Mouse (Mus musculus): ENCODE results near the gene Dnajc16. TPM values are rescaled to one million over a fixed set of nuclear protein-coding genes. Genes with fewer than 3 reads are reported as not detected.
A peak's percentile ranks its signal among the peaks of the same experiment; 100 is the strongest.

Gene Dnajc16
- polyA plus RNA-seq, 2 experiments from 2014 or later: 5.1 to 5.4 TPM

- ATAC-seq: peak; percentile 83
These were observed 67.7 kb downstream of the Dnajc16 start, which contains the start of gene Ddi2 for GRCm38 (mm10) chr4:141722731-141723672. Gene Ddi2 (minus strand): TSS chr4:141723419.

DNA sequence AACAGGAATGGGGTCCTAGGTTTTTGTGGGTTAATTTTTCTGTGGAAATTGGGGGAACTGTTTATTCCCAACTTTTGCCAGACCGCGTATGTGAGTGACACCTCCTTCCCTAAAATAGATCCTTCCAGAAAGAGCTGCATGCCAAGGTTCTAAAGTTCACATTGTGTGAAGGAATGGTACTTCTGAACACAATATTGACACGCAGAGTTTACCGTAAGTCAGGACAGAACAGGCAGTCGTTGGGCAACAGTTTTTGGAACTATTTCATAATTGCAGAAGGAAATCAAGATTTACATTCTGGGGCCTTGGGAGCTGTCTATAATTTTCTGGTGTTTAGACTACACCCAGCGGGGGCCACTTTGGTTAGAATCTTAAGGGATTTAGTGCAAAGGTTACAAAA lies 68.8 kb downstream of the Dnajc16 start:
- ATAC-seq: no peak

DNA sequence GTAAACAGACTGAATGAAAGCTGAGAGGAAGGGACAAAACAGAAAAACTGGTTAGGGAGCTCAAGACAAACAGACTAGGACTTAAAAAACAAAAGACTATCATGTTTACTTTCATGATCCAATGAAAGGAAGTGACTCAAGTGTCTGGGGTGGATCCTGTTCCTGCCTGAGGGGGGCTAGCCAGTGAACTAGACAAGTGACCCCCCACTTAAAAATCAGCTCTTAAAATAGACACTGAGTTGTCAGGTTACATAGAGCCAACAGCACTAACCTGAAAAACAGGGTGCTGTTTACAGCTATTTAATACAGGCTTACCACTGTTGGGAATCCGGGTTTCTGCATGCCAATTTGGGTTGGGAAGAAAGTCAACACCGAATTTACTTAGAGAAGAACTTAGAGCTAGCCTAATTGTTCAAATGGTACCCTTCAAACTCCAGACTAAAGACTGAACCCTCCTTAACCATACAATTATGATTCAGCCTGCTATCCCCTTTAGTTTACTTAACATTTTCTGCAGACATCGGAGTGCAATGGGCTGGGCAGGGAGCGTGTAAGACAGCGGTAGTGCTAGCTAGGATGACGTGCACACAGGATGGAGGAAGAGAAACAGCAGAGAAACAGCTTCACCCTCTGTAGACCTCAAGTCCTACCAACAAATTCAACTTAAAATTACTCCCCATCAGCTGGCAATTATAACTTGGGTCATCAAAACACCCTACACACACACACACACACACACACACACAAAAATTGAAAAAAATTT lies 69.8 kb downstream of the Dnajc16 start:
- ATAC-seq: peak; percentile 53

DNA sequence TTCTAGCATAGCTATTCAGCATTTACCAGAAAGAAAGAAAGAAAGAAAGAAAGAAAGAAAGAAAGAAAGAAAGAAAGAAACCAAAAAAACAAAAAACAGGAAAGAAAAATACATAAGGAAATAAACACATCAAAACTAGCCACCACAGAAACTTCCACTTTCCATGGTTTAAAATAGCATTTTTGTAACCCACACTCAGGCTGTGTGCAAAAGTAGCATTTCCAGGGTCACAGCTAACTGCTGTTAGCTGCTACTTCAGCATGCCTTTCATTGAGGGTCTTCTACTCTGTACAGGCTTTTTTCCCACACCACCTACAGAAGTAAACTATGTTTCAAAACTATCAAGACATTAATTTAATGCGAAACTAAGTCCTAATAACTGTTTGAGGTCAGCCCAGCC lies 71.4 kb downstream of the Dnajc16 start:
- ATAC-seq: no peak

- ATAC-seq: no peak
These were observed 73.1 kb downstream of the Dnajc16 start for GRCm38 (mm10) chr4:141717633-141718032.

- no peak for ATAC-seq
These were observed 75.7 kb downstream of the Dnajc16 start for GRCm38 (mm10) chr4:141715027-141715426.

DNA sequence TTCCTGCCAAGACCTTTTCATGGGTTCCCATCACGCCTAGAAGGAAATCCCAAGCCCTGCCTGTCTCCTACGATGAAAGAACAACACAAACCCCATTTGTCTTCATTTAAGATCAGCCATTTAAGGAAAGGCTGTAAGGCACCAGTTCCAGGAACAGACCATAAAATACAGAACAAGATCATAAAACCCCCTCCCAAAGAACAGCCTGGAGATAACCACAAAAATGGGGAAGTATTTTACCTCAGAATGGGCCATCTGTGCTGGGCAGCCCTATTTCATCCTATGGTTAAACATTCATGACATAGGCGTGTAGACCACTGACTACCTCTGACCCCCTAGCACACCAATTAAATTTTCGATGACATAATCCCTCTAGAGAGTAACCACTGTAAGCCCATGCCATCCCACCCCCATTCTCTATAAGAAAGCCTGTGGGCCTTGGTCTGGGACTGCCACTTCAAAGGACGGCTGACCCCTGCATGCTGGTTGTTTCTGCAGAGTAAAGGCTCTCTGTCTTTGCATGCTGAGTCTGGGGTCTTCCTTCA lies 77.1 kb downstream of the Dnajc16 start:
- no peak for ATAC-seq

DNA sequence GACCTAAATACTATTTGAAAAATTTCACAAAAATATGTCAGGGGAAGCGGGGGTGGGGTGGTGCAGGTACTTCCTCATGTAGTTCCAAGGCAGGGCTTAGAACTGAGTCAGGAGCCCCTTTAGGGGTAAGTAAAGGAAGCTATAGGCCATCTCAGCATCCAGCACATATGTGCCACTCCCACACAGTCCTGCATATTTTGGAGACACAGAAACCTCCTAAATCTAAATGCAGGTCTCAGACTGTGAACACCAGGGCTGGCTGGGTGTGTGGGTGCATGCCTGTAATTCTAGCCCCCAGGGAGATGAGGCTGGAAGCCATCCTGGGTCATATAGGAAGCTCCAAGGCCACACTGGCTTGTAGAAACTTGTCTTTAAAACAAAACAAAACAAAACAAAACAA lies 79.5 kb downstream of the Dnajc16 start:
- ATAC-seq: no peak

Other genes with a start within 250 kb of the Dnajc16 start
- gene Fblim1, start 184.8 kb downstream of the Dnajc16 start, polyA plus RNA-seq (2017; shearing (Covaris generic)): under 1 TPM in 1 of 2 experiments, not detected in 1; 0.29 TPM
- under 1 TPM in 1 of 2 experiments, not detected in 1; 0.19 TPM for gene Tmem82, start 172.3 kb downstream of the Dnajc16 start, polyA plus RNA-seq (2017; shearing (Covaris generic))
- not detected for gene Slc25a34, start 167.1 kb downstream of the Dnajc16 start, polyA plus RNA-seq (2017; shearing (Covaris generic))
- 1 to 10 TPM; 3.3 to 3.4 TPM for gene Plekhm2, start 126.0 kb downstream of the Dnajc16 start, polyA plus RNA-seq (2017; shearing (Covaris generic))
- not detected for gene Rsc1a1, start 105.3 kb downstream of the Dnajc16 start, polyA plus RNA-seq (2017; shearing (Covaris generic))
- gene Ddi2, start 67.5 kb downstream of the Dnajc16 start, polyA plus RNA-seq (2017; shearing (Covaris generic)): 10 to 100 TPM; 14.1 to 15.6 TPM
- not detected for gene Agmat, start 44.3 kb downstream of the Dnajc16 start, polyA plus RNA-seq (2017; shearing (Covaris generic))
- 1 to 10 TPM; 6.9 to 7.4 TPM for gene Casp9, start 2.7 kb upstream of the Dnajc16 start, polyA plus RNA-seq (2017; shearing (Covaris generic))
- 1 to 10 TPM in 1 of 2 experiments, not detected in 1; 1.0 TPM for gene Cela2a, start 35.2 kb upstream of the Dnajc16 start, polyA plus RNA-seq (2017; shearing (Covaris generic))
- not detected for gene Ctrc, start 55.4 kb upstream of the Dnajc16 start, polyA plus RNA-seq (2017; shearing (Covaris generic))
- 10 to 100 TPM; 23.5 to 26.9 TPM for gene Efhd2, start 84.0 kb upstream of the Dnajc16 start, polyA plus RNA-seq (2017; shearing (Covaris generic))
- under 1 TPM in 1 of 2 experiments, not detected in 1; 0.85 TPM for gene Fhad1, start 224.2 kb upstream of the Dnajc16 start, polyA plus RNA-seq (2017; shearing (Covaris generic))

Measured in activated CD4-positive, CD25-positive, alpha-beta regulatory T cell, adult 4 months (primary cell).